Mouse (Mus musculus) heart, postnatal 36 days (tissue): ENCODE measurements around the gene Mtfr1l. TPM values are rescaled to one million over a fixed set of nuclear protein-coding genes. Genes with fewer than 3 reads are reported as not detected.
"Not testable (repeated sequence)": the region's sequence is repeated elsewhere in the genome, so short reads cannot be mapped to it uniquely, and the experiment has no call there.

Experiments
- DNase-seq, 2 experiments: peaks; one replicate each; pipeline ENCODE4 v3.0.0; 2021 to 2022
- intact Hi-C: fragments of 180-260 bp; cut with DNase I; formaldehyde crosslinking; loops from one replicate; pipeline ENCODE4 v1.15.1; 2025
- microRNA-seq, 2 experiments: library from miRNA; unstranded; fragments of <30 nt; microRNA quantifications; one replicate each; pipeline ENCODE4 v1.2.0; 2021; ENCODE audit warnings: borderline number of aligned reads in 2 of 2
- total RNA-seq, 2 experiments: library from RNA; stranded (reverse); gene quantifications; 2 replicates each; pipeline ENCODE4 v1.2.3; 2021

Mtfr1l gene
- total RNA-seq, 2 experiments from 2014 or later, result 178 to 188 TPM

DNA sequence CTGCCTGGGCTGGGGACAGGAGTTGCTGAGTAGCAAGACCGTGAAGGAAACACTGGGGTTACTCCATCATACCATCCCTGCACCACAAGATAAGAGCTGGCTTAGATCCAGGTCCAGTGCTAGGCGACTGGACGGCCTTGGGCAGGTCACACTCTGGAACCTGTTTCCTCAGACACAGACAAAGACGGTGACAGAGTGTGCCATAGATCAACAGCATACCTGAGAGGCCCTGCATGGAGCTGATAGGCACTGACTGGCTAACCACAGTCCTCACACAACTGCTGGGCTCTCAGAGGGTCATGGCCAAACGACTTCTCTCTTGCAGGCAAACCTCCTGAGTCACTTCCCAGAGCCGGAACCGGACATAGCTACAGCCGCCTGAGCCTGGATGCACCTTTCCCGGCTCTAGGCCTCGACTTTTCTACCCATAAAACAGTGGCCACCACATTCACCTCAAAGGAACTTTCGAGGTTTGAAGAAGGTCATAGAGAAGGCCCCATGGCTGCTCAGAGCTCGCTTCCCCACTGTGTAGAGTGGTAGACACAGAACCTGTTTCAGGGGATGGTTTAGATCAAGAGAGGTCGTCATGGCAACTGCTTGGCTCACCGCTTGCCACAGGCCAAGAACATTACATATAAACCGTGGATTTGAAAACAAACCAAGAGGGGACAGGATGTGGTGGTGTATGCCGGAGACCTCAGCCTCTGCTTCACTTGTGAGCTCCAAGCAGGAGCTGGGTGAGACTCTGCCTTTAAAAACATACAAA, 40.2 kb downstream of the Mtfr1l start:
- intact Hi-C loops, result no loop called here
- DNase-seq, result no peak

- intact Hi-C loops, DNase-seq: not testable (repeated sequence)
Observed at GRCm38 (mm10) chr4:134494161-134494560, 41.0 kb downstream of the Mtfr1l start.

DNA sequence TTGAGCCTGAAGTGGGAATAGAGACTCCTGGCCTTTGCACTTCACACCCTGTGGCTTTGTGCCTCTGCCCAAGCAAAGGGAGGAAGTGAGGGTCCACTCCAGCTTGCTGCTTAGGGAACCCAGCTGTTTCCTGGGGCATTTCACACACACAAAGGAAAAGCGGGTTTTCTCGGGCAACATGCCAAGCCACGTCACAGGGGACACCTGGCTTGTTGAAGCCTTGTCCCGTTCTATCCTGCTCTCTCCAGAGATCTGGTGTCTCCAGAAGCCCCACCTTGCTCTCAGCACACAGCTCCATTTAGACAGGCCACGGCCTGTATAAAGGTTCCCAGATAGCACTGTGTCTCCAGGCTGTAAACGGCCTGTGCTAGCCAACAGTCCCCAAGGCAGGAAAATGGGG, 43.5 kb downstream of the Mtfr1l start:
- no peak for DNase-seq
- intact Hi-C loops, result no loop called here

DNA sequence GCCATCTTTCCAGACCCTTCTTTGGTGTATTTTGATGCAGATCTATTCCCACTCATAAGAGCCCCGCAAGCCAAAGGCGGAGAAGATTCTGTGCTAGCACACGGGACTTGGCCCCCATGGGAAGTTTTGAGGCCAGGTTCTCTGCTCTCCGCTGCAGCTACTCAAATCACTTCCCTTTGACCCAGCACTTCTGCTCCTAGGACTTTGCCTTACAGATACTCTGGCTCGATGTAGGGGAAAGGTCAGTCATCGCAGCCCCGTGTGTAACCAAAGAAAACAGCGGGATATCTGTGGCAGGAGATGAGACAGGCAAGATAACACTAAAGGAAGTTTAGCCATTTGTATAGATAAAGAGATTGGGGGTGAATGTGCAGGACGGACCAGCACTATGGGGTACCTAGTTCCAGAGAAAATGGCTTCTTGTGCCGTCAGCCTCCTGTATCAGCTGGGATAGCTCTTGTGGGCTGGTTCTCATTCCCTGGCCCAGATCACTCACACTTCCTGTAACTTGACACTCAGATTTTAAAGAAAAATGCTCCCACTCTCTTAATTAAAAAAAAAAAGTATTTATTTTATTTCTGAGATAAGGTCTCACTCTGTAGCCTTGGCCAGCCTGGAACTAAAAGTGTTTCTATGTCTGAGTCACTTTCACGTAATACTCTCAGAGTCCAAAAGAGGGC, 45.1 kb downstream of the Mtfr1l start:
- no peak for DNase-seq

DNA sequence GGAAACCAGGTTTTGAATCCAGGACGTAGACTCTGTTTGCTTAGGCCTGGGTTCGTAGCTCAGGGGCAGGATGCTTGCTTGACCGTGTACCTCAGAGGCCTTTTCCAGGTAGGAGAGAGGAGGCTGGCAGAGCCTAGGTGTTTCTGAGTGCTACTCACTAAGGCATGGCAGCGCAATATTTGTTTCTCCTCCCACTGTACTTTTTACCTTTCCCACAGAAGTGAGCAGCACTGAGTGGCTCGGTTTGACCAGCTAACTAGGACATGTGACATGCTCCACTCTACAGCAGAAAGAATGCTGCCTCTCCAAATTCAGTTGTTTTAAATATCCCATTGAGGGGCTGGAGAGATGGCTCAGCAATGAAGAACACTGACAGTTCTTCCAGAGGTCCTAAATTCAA, 47.0 kb downstream of the Mtfr1l start:
- intact Hi-C loops, result no loop called here
- DNase-seq, result no peak

More for the DNA sequence above, 45.1 kb downstream of the Mtfr1l start:
- intact Hi-C loops, result no loop called here

GRCm38 (mm10) chr4:134485151-134485900, 49.9 kb downstream of the Mtfr1l start:
- DNase-seq, result no peak
- intact Hi-C loops, result no loop called here

DNA sequence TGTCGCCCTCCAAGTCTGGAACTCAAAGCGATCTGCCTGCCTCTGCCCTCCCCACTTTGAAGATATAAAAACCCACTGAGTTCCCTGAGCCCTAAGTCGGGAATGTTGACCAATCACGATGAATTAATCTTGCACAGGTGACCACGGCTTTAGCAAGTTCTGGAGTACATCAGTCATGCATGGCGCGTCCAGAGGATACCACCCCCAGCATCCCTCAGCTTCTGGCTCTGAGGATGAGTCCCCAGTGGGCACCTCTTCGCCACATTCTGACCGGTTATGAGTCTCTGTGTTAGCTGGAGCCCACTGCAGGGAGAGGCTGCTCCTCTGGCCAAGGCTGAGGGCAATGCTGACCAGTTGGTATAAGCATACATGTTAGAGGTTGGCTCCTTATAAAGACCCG, 51.0 kb downstream of the Mtfr1l start:
- intact Hi-C loops, result no loop called here
- DNase-seq, result no peak

DNA sequence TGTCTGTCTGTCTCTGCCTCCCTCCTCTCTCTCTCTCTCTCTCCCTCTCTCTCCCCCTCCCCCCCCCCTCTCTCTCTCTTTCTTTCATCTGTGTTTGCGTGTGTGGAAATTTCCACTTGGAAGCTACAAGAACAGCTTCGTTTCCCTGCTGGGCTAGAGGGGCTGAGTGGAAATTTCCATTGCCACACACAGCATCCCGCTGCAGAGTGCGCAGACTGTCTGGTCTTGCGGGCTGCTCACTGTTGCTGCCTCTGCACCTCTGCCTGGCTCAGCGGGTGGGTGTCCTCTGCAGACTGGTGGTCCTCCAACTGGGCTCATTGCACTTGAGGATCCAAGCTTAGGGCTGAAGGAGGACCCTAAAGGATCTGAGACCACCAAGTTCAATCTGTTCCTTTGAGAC, 51.5 kb downstream of the Mtfr1l start:
- intact Hi-C loops, result no loop called here
- no peak for DNase-seq

DNA sequence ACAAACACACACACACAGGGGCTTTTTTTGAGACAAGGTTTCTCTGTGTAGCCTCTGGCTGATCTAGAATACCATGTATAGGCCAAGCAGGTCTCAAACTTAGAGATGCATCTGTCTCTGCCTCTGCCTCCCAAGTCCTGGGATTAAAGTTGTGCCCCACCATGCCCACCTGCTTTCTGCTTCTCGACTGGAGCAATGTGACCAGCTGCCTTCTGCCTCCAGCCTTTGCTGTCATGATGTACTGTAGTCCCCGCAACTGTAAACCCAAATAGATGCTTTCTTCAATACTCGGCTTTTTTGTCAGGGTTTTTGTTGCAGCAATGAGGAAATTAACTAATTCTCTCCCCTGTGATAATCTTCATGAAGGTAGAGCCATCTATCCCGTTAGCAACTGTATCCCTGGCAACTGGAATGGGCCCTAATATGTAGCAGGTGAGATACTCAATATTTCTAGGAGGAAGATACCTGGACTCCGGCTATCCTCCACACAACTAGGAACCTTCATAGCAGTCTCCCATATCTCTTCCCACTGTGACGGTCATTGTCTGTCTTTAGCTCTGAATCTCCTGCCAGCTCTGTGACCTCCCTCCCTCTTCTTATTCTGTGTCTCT, 52.0 kb downstream of the Mtfr1l start:
- no peak for DNase-seq
- intact Hi-C loops, result no loop called here

DNA sequence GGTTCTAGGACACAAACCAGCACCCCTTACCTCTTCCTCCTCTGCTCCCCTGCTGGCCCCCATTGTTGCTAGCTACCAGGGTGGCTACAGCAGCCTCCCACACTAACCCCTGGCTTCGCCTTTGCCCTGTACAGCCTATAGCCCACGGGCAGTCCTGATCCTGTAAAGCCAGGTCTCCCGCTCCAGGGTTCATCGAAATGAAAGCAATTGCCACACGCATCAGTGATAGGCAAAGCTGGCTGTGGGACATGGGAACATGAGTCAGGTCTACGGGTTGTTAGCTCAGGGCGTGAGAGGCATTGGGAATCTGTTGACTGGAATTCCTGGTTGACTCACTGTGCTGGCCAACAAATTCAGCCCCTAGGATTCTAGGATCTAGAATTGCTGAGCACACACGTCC, 52.7 kb downstream of the Mtfr1l start:
- intact Hi-C loops, result no loop called here
- no peak for DNase-seq

- intact Hi-C loops, result no loop called here
- no peak for DNase-seq
Observed at GRCm38 (mm10) chr4:134481270-134481669, 53.9 kb downstream of the Mtfr1l start.

GRCm38 (mm10) chr4:134480864-134481263, 54.3 kb downstream of the Mtfr1l start:
- peak; percentile 71 to 81 for DNase-seq
- intact Hi-C loops, result no loop called here

DNA sequence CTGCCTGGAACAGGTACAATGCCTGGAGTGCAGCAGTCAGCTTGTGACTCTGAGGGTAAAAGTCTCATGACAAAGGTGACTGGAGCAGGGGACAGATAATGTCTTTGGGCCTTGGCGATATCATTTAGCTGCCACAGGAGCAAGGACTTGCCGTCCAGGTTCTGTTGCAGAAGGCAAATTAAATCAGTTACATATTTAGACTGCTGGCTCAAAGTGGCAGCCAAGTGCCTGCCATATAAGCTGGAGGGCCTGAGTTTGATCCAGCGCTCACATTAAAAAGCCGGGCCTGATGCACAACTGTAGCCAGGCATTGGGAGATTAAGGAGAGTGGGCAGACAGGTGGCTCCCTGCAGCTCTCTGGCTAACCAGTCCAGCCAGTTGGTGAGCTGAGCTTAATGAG, 55.3 kb downstream of the Mtfr1l start:
- intact Hi-C loops, result loop anchor here (10.0 kb wide), 1 partner anchor 235 kb away; the partner anchor contains the start of genes E130218I03Rik, Gm30191 and Zfp593
- no peak for DNase-seq

DNA sequence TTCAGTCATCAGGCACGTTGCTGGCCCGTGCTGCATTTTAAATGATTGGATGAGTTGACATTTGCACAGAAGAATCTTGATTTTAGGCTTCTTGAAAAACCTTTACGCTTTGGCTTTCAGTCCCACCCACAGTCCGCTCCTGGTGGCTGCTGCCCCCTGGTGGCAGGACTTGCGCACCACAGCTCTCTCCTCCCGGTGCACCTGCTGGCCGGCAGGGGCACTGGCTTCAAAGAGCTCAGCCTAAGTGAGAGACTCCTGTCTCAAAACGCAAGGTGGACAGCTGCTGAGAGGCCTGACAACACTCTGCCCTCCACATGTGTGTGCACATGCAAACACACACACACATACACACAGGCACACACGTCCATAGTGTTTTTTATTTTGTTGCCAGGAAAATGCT, 57.2 kb downstream of the Mtfr1l start:
- DNase-seq, result peak; percentile 92 to 96

GRCm38 (mm10) chr4:134476899-134477298, 58.3 kb downstream of the Mtfr1l start:
- DNase-seq, result no peak
- intact Hi-C loops, result loop anchor here (10.0 kb wide), 1 partner anchor 232 kb away; the partner anchor contains the start of genes E130218I03Rik, Gm30191 and Zfp593

More for the DNA sequence above, 57.2 kb downstream of the Mtfr1l start:
- intact Hi-C loops, result loop anchor here (1.0 to 10.0 kb wide), 2 partner anchors 82 to 233 kb away; partner anchors contain the start of genes E130218I03Rik, Gm30191, Pafah2 and Zfp593

Small RNA genes within 50 kb of the gene (microRNA-seq; reads per million reads assigned to microRNA genes)
- gene Mir6403, result 0 reads per million in 2 experiments

Other genes starting within 250 kb of the Mtfr1l start
- gene Pdik1l, start 247.5 kb downstream of the Mtfr1l start, total RNA-seq, result 1 to 10 TPM; 7.9 to 8.2 TPM
- gene Trim63, start 220.3 kb downstream of the Mtfr1l start, total RNA-seq, result 100 to 1,000 TPM; 234 to 314 TPM
- gene Slc30a2, start 192.2 kb downstream of the Mtfr1l start, total RNA-seq, result under 1 TPM; 0.35 to 0.50 TPM
- 10 to 100 TPM; 17.3 to 20.0 TPM for gene Extl1, start 151.5 kb downstream of the Mtfr1l start, total RNA-seq
- gene Pafah2, start 139.1 kb downstream of the Mtfr1l start, total RNA-seq, result 1 to 10 TPM; 6.8 to 8.0 TPM
- gene Stmn1, start 67.1 kb downstream of the Mtfr1l start, total RNA-seq, result 10 to 100 TPM; 28.4 to 28.9 TPM
- gene Paqr7, start 38.7 kb downstream of the Mtfr1l start, total RNA-seq, result 10 to 100 TPM; 19.0 to 24.0 TPM
- under 1 TPM in 1 of 2 experiments, not detected in 1; 0.22 TPM for gene Aunip, start 24.4 kb downstream of the Mtfr1l start, total RNA-seq
- gene Selenon, start 16.8 kb upstream of the Mtfr1l start, total RNA-seq, result 10 to 100 TPM; 19.8 to 21.1 TPM
- 10 to 100 TPM; 22.0 to 23.2 TPM for gene Man1c1, start 168.9 kb upstream of the Mtfr1l start, total RNA-seq
- gene Ldlrap1, start 232.6 kb upstream of the Mtfr1l start, total RNA-seq, result 10 to 100 TPM; 14.3 to 16.2 TPM